Mouse (Mus musculus): ENCODE results near the gene Nppb.

Gene Nppb

DNA sequence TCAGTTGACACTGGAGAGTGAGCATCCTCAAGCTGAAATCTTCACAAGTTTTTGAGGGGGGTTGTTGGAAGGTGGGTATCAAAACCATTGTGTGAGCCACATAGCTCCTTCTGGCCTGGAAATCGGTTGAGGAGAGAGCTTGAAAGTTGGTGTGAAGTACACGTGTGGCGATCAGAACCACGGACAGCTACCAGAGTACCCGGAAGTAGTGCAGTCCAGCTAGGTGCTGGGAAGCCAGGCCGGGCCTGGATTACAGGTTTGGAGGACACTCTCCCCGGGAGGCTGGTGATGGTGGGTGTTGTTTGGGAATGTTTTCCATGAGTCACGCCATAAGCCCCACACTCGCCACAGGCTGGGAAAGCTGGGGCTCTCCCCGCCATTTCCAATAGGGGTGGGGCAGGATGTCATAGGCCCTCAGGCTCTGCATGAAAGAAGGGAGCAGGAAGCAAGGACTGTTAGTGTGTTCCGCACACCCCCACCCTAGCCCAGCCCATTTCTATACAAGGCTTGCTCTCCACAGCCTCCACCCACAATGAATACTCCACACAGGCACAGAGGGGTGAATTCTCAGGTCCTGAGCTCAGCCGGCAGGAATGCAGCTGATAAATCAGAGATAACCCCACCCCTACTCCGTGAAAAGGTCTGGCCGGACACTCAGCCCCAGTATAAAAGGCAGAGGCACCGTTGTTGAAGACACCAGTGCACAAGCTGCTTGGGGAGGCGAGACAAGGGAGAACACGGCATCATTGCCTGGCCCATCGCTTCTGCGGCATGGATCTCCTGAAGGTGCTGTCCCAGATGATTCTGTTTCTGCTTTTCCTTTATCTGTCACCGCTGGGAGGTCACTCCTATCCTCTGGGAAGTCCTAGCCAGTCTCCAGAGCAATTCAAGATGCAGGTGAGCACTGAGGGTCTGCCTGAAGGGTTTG lies at the start of gene Nppb:
Gene Nppb, plus strand, starts transcription at position 584 of the 928 bp plus-strand sequence.
- peak; percentile 66 for DNase-seq (ENCODE audit: low spot score)

DNA sequence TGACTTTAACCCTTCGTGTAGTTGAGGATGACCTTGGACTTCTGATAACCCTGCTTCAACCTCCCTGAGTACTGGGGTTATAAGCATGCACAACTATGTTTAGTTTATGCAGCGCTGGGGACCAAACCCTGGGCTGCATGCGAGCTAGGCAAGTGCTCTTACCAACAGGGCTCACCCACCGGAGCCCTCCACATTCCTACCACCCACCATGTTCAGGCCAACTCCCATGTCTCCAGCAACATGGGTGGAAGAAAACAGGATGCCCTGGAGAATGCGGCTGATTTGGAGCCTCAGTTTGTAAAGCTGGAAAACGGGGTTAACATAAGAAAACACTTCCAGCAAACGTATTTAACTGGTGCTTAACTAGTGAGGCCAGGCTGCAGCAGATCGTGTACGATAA lies 49.7 kb upstream of the Nppb start:
- no peak for DNase-seq (ENCODE audit: low spot score)

DNA sequence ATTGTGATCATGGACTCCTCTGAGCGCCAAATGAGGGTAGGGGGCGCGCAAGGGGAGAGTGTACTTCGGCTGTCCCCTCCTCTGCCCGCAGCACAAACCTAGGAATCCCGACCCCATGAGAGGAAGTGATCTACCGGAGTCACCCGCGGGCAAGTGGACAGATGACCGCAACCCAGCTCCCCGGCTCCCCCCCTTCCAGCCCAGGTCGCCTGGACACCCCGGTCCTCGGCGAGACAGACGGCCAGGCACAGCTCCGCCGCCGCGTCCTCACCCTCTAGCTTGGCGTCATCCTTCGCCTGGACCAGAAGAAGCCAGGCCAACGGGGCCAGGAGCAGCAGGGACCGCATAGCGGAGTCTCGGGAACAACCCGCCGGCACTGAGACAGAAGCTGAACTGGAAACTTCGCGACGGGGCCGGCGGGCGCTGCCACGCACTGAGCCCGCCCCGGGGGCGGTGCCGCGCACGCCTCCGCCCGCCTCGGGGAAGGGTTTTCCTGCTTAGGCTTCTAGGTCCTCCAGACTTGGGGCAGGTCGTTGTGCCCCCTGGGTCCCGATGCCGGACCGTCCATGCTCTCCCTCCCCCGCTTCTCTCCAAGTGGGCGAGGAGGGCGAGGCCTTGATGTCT lies 49.1 kb upstream of the Nppb start, which contains the start of gene Plod1:
Gene Plod1, minus strand, starts transcription at position 437 of the 624 bp plus-strand sequence.
- DNase-seq (ENCODE audit: low spot score): peak; percentile 73

DNA sequence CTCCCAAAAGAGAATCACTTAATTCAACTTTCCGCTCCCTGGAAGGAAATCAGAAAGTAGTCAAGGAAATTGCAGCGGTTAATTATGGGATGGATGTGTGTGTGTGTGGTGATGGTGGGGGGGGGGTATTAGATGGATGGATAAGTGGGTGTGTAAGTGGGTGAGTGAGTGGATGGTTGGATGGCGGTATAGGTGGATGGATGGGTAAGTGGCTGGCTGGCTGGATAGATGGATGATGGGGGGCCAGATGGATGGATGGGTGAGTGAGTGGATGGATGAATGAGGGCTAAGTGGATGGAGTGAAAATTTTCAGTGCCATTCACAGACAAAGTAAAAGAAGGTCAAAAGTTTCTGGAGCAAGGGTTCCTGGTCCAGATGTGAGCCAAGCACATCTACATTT lies 48.6 kb upstream of the Nppb start:
- DNase-seq (ENCODE audit: low spot score): no peak

DNA sequence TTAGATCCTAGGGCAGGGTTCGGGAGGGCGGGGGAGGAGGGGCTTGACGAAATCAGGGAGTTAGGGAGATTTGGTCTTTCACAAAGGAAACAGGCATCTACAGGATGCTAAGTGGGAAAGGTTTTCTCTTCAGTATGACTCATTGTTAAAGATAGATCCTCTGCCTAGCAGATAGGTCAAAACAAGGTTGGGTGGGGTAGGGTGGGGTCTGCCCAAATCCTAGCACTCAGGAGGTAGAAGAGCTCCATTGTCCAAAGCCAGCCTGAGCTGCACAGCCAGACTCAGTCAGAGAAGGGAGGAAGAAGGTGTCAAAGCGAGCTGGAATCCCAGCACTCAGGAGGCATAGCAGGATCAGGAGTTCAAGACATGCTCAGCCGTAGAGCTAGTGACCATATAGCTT lies 48.1 kb upstream of the Nppb start:
- no peak for DNase-seq (ENCODE audit: low spot score)

DNA sequence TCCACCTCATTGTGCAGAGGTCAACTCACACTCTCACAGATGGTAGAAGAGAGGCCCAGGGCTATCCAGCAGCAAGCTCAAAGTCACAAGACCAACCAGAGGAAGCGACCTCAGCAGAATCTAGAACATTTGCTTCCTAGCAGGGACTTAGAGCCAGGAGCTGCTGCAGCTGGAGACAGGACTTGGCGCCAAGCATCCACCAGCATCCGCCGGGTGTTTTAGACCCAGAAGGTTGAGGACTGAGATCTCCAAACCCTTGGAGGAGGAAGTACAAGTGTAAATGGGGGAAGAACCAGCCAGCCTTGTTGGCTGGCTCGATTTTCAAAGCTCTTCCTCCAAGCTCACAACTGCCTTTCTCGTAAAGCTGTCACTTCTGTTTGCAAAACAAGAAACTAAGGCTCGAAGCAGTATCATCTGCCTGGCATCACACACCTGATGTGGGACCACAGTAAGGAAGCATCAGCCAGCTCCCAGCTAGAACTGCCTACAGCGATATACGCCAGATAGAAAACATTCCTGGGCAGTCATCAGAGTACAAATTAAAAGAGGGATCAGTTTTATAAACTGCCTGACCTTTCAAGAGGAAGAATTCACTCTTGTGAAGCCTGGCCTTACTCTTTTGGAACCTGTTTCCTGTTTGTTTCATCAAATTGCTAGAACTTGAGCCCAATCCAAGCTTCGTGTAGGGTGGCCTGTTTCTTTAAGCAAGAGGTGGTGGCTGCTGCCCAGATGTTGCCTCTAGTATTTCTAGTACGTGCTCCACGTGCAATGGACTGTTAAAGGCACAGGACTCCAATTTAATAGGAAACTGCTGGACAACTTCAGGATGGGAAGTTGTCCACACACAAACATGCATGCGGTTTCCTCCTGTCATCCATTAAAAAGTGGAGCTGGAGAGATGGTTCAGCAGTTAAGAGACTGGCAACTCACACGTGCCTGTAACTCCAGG lies 47.2 kb upstream of the Nppb start:
- peak; percentile 79 for DNase-seq (ENCODE audit: low spot score)

DNA sequence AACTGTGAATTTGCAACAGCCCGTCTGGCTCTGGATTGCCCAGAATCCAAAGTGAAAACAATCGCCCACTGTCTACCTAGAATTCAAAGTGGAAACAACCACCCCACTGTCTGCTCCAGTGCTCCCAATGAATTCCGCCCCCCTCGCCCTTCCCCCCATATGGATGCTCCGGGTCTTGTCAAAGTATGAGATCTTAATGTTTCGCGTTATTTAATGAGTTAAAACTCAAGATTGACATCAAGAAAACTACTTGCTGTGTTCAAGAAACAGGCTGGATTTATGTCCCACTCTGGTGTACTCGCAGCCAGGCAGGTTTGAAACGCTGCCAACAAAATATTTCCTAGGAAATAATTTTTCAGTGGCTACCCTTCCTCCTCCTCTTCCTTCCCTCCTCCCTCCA lies 45.5 kb upstream of the Nppb start:
- no peak for DNase-seq (ENCODE audit: low spot score)

DNA sequence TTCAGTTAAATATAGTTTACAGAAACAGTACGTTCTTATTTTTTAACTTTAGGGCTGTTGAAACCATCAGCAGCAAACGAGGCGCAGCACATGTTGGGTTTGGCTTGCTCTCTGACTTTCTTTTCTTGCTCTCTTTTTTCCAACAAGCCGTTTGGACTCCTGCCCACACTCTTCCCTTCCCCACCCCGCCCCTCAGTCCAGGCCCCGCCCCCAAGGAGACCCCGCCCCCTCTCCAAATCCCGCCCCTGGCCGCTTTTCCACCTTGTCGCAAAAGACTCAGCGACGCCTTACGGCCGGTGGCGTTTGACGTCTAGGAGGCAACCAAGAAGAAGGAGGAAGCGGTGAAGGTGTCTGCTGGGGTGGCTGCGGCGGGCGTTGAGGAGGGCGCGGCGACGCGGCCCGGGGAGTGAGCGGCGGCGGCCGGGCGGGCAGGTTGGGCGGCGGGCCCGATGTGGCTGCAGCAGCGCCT lies 45.0 kb upstream of the Nppb start, which contains the start of gene 2510039O18Rik:
Gene 2510039O18Rik, plus strand, starts transcription at position 320 of the 469 bp plus-strand sequence.
- DNase-seq (ENCODE audit: low spot score): peak; percentile 97

DNA sequence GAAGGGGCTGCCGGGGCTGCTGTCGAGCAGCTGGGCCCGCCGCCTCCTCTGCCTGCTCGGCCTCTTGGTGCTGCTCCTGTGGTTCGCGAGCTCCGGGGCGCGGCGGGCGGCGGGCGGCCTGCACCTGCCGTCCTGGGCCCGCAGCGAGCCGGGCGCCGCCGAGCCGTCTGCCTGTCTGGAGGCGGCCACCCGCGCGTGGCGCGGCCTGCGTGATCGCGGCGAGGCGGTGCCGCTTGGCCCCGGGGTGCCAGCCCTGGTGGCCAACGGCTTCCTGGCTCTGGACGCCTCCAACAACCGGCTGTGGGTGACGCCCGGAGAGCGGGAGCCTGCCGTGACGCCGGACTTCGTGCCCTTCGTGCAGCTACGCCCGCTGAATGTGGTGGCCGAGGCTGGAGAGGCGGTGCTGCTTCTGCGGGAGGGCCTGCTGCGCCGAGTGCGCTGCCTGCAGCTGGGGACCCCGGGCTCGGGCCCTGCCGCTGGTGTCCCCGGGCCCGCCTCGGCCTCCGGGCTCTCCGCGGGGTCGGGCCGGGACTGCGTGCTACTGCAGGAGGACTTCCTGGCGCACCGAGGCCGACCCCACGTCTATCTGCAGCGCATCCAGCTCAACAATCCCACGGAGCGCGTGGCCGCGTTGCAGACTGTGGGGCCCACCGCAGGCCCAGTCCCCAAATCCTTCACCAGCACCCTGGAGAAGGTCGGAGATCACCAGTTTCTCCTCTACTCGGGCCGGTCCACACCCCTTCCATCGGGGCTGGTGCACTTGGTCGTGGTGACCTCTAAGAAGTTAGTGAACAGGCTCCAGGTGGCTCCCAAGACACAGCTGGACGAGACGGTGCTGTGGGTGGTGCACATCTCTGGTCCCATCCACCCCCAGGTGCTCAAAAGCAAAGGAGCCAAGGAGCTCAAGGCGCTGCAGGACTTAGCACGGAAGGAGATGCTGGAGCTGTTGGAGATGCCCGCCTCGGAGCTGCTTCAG lies 44.3 kb upstream of the Nppb start:
- DNase-seq (ENCODE audit: low spot score): no peak

DNA sequence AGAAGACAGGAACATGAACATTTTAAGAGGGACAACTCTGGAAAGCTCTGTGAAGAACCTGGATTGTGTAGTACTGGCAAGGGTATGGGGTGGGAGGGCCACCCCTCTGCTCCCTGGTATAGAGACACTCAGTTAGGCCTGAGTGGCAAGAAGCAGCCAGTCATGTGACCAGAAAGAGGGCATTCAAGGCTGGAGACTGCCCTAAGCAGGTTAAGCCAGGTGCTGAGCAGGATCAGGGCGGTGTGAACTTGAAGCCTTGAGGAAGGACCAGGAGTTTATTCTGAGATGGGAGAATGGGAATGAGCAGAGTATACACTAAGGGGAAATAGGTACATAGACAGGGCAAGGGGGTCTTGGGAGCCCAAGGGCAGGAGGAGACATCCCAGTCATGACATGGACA lies 42.6 kb upstream of the Nppb start:
- no peak for DNase-seq (ENCODE audit: low spot score)

DNA sequence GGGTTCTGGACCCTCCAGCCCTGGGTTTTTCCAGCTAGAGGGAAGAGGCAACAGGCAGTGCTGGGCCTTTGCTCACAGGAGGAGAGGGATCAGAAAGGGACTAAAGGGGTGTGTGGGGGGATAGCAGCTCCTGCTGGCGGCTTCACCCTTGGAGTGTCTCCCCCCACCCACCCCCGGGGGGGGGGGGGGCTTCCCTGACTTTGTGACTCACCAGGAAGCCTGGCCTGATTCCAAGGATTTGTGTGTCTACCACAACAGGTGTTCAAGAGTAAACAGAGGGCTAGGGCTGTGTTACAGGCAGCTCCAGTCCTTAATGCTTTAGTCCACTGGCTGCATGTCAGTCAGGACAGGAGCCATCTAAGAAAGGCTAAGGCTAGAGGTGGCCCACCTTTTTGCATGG lies 38.1 kb upstream of the Nppb start:
- no peak for DNase-seq (ENCODE audit: low spot score)

DNA sequence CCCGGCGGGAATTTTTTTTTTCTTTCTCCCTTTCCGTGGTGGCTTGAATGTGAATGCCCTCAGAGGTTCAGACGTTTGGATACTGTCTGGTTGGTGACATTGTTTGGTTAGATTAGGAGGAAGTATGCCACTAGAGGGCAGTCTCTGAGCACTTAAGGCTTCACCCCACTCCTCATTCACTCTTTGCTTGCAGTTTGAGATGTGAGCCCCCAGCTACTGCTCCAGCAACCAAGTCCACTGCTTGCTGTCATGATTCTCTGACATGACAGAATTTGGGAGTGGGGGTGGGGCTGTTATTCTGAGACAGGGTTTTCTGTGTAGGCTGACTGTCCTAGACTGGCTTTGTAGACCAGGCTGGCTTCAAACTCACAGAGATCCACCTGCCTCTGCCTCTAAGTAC lies 32.0 kb upstream of the Nppb start:
- peak; percentile 64 for DNase-seq (ENCODE audit: low spot score)

DNA sequence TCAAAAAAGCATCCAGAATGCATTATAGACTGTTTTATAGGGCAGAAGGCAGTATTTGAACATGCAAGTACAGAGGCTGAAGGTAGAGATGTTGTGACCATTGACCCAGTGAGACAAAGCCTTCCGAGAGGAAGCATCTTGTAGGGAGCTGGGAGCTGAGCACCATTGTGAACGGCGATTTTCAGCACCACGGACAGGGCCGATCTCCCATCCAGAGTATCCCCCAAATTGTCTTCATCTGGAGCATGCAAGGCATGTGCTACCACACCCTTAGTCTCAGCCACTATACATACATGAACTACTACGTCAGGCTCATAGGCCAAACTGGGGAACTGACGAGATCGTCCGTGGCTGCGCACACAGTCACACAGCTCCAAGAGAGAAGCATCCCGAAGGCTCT lies 28.4 kb upstream of the Nppb start:
- no peak for DNase-seq (ENCODE audit: low spot score)

DNA sequence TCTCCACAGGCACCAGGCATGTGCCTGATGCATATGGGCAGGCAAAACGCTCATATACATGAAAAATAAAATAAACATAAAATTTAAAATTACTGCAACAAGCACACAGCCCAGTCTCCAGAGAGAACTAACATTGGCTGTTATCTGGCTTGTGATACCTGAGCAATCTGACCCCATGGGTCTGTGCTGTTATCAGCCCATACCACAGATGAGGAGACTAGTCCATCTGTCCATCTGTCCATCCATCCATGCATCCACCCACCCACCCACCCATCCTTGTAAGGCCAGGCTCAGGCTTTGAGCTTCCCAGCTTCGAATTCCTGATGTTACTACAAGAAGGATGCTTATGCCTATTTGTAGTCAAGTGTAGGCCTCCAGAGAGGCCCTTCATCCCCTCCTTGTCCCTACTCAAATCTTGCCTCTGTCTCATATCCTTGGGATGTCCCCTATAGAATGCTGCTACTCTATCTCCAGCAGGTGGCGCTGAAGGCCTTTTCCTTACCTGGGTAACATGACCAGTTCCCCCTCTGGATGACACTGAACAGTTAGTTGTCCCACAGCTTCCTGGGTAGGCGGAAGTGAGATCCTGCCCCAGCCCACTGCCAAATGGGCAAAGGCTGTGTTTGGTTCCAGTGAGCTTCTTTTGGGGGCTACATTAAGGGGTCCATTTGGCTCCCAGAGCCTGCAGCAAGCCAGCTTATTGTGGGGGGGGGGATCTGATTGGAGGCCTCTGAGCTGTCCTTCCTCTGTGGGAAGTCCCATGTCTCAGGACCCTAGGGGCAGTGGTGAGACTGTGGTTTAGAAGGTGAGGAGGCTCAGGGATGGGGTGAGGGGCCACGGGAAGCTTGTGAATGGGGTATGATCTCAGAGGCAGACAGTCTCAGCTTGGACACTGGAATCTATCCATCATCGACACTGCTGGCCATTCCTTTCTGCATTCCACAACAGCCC lies 25.4 kb upstream of the Nppb start:
- DNase-seq (ENCODE audit: low spot score): peak; percentile 88

DNA sequence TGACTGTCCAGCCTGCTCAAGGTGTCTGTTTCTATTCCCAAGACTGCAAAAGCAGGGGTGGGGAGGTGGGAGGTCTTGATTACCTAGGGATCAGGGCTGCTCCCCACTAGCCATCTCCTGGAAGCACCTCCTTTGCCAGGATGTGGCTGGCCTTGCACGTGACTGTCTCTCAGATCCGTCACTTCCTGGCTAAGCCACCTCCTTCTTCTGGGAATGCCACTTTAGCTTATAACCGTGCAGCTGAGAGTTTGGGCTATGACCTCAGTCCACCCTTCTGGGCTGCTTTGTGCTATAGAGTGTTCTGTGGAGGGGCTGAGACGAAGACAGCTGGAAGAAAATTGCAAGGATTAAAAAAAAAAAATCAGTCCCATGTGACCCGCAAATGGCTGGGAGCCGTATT lies 22.8 kb upstream of the Nppb start:
- DNase-seq (ENCODE audit: low spot score): peak; percentile 43

DNA sequence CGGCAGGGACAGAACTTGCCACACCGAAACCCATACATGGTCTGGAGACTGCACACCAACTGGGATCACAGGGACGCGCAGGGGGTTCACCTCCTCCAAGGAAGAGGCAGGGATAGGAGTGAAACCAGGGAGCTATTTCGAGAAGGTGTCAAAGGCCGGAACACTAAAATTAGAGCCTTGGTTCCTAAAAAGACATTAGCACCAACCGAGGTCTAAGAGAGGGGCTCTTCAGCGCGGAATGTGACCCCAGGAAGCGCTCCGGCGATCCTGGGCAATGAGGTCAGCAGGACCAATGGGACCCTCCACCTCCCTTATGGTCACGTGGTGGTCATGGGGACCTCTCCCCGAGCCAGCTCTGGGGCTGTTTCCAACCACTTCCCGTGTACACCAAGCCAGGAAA lies 22.0 kb upstream of the Nppb start:
- no peak for DNase-seq (ENCODE audit: low spot score)

DNA sequence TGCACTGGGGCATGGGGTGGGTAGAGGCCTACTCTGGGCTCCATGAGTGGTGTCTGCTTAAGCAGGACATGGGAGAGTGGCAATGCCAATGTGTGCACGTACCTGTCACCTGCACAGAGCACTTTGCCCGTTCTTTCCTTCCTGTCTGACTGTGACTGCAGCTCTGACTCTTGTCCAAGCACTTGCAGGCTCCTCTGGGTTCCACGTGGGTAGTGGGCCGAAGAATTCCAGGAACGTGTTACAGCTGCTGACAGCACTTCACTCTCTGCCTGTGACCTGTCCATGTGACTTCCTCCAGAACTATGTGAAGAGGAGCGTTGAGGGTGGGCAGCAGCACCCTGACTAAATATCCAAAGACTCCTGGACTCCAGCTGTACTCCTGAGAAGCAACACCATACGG lies 19.9 kb upstream of the Nppb start:
- DNase-seq (ENCODE audit: low spot score): no peak

DNA sequence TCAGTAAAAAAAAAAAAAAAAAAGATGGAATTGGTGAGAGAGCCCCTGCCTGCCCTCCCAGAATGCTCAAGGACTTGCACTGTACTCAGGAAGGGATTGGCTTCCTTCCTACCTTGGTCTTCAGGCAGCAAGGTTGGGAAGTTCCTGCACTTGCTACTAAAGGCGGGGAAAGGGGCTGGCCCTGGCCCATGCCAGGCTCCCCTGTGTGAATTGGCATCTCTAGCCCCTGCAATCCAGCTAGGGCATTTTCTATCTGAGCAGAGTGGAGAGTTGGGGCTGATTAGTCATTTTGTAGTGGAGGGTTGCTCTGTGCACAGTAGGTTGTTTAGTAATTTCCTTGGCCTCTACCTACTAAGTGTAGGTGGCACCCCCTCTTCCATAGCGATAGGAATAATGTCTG lies 16.8 kb upstream of the Nppb start:
- no peak for DNase-seq (ENCODE audit: low spot score)

DNA sequence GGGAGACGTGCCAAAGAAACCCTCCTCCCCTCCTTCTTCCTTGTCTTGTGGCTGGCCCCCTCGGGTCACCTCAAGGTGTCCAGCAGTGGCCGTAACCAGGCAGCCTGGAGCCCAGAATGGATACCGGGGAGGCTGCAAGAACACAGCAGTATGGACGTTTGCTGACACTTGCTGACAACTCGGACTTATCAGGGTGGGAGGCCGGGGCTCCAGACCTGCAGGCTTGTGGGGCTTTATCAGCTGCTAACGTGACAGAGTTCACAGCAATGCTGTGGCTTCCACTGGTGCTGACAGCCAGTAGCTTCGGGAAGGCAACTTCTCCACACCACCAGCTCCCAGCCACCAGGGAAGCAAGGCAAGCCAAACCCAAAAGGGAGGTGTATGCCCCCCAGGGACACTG lies 16.3 kb upstream of the Nppb start:
- DNase-seq (ENCODE audit: low spot score): no peak

DNA sequence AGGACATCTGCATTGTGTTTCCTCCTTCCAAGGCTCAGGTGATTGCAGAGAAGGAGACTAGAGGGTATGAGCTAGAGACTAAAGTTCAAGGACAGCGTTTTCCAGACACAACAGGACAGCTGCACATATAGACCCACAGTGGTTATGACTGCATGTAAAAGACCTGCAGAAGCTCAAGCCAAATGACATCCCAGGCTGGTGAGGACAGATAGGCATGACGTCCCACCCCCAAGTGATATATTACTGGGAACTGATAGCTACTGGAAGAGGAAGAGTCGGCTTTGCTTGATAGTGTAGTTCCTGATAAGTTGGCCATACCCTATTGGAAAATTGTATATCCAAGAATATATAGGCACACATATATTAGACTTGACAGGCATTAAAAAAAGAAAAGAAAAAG lies 9.4 kb upstream of the Nppb start:
- DNase-seq (ENCODE audit: low spot score): no peak

All from adipocyte (in vitro differentiated cells).